Mouse (Mus musculus) gastrocnemius, adult 2 months (tissue): Measurements from ENCODE around the gene Ltbp1. TPM values are rescaled to one million over a fixed set of nuclear protein-coding genes. Genes with fewer than 3 reads are reported as not detected.

Experiments used
- DNase-seq: peaks from one replicate; pipeline ENCODE4 v3.0.0; 2022
- H3K27ac ChIP-seq: fragments of 200-600 bp; 2 replicates; pipeline ENCODE4 v1.8.1; 2022; ENCODE audit warnings: mild to moderate bottlenecking
- H3K4me3 ChIP-seq: fragments of 200-600 bp; 2 replicates; pipeline ENCODE4 v1.8.1; 2022; ENCODE audit warnings: mild to moderate bottlenecking, moderate library complexity
- CTCF ChIP-seq: fragments of 200-600 bp; IDR thresholded peaks from 2 replicates; pipeline ENCODE4 v1.8.1; 2022; ENCODE audit warnings: antibody characterized with exemption, mild to moderate bottlenecking, moderate library complexity
- intact Hi-C: fragments of 180-260 bp; cut with DNase I; formaldehyde crosslinking; loops from one replicate; pipeline ENCODE4 v1.15.1; 2025
- long read RNA-seq, 2 experiments: library from polyadenylated mRNA; stranded (forward); transcript quantifications; one replicate each; pipeline ENCODE4 v2.0.0; 2021
- total RNA-seq, 2 experiments: library from RNA; stranded (reverse); gene quantifications; 2 replicates each; pipeline ENCODE4 v1.2.3; 2021

The Ltbp1 gene
- 10 to 100 TPM in 1 of 2 experiments, 1 to 10 TPM in 1; 8.9 to 11.0 TPM for total RNA-seq
- long read RNA-seq, experiment 1, partial matches to known transcripts, result 2 of 2 reads
- long read RNA-seq, experiment 1, other reads (novel, unspliced or antisense), result 0 of 2 reads
- long read RNA-seq, experiment 2, partial matches to known transcripts, result 0 of 2 reads
- long read RNA-seq, experiment 2, other reads (novel, unspliced or antisense), result 1 of 2 reads

- intact Hi-C loops, result loop anchor here (2.0 to 10.0 kb wide), 4 partner anchors 82 to 370 kb away; no protein-coding TSS in a partner anchor
- DNase-seq, result peak; percentile 77
- H3K4me3 ChIP-seq, result peak within 1 kb of the TSS; percentile 97
- TF ChIP-seq CTCF, result no peak
- peak within 1 kb of the TSS; percentile 88 for H3K27ac ChIP-seq
Observed at GRCm38 (mm10) chr17:75005281-75005684, at the start of gene Ltbp1. Gene Ltbp1, plus strand, starts transcription at chr17:75005568.

GRCm38 (mm10) chr17:74959481-74960245 lies 45.7 kb upstream of the Ltbp1 start:
- intact Hi-C loops, result no loop called here
- no peak overlapping the region for H3K4me3 ChIP-seq
- DNase-seq, result peak; percentile 38
- H3K27ac ChIP-seq, result no peak overlapping the region
- no peak for TF ChIP-seq CTCF

GRCm38 (mm10) chr17:74963222-74963621 lies 42.1 kb upstream of the Ltbp1 start:
- intact Hi-C loops, result no loop called here
- TF ChIP-seq CTCF, result no peak
- no peak for DNase-seq
- Histone ChIP-seq H3K4me3 (no peak overlapping the region), H3K27ac (no peak overlapping the region)

GRCm38 (mm10) chr17:74963861-74964260 lies 41.5 kb upstream of the Ltbp1 start:
- no peak for DNase-seq
- TF ChIP-seq CTCF, result no peak
- no peak overlapping the region for H3K27ac ChIP-seq
- intact Hi-C loops, result no loop called here
- H3K4me3 ChIP-seq, result no peak overlapping the region

- no peak overlapping the region for H3K4me3 ChIP-seq
- no peak overlapping the region for H3K27ac ChIP-seq
- no peak for TF ChIP-seq CTCF
- DNase-seq, result no peak
- intact Hi-C loops, result no loop called here
Observed at GRCm38 (mm10) chr17:74967298-74967848, 38.0 kb upstream of the Ltbp1 start.

- intact Hi-C loops, result no loop called here
- Histone ChIP-seq H3K27ac (no peak overlapping the region; the same call in 1 of the 2 replicates), H3K4me3 (no peak overlapping the region)
- no peak for TF ChIP-seq CTCF
- DNase-seq, result no peak
Observed at GRCm38 (mm10) chr17:74968152-74968712, 37.1 kb upstream of the Ltbp1 start.

- intact Hi-C loops, result no loop called here
- Histone ChIP-seq H3K4me3 (no peak overlapping the region), H3K27ac (no peak overlapping the region)
- no peak for TF ChIP-seq CTCF
- DNase-seq, result no peak
Observed at GRCm38 (mm10) chr17:74968738-74969271, 36.6 kb upstream of the Ltbp1 start.

GRCm38 (mm10) chr17:74975192-74975591 lies 30.2 kb upstream of the Ltbp1 start:
- no peak for DNase-seq
- Histone ChIP-seq H3K4me3 (no peak overlapping the region), H3K27ac (peak overlapping the region; percentile 16; the same call in 1 of the 2 replicates)
- no peak for TF ChIP-seq CTCF
- intact Hi-C loops, result no loop called here

GRCm38 (mm10) chr17:74976167-74976985 lies 29.0 kb upstream of the Ltbp1 start:
- no peak for TF ChIP-seq CTCF
- Histone ChIP-seq H3K27ac (no peak overlapping the region), H3K4me3 (no peak overlapping the region)
- intact Hi-C loops, result no loop called here
- no peak for DNase-seq

- Histone ChIP-seq H3K27ac (no peak overlapping the region), H3K4me3 (no peak overlapping the region)
- no peak for TF ChIP-seq CTCF
- no peak for DNase-seq
- intact Hi-C loops, result no loop called here
Observed at GRCm38 (mm10) chr17:74979767-74980166, 25.6 kb upstream of the Ltbp1 start.

GRCm38 (mm10) chr17:74981703-74982102 lies 23.7 kb upstream of the Ltbp1 start:
- Histone ChIP-seq H3K27ac (no peak overlapping the region), H3K4me3 (no peak overlapping the region)
- no peak for DNase-seq
- intact Hi-C loops, result no loop called here
- no peak for TF ChIP-seq CTCF

GRCm38 (mm10) chr17:74982880-74983279 lies 22.5 kb upstream of the Ltbp1 start:
- intact Hi-C loops, result no loop called here
- no peak for TF ChIP-seq CTCF
- DNase-seq, result no peak
- no peak overlapping the region for H3K4me3 ChIP-seq
- H3K27ac ChIP-seq, result no peak overlapping the region
